Mouse (Mus musculus) thymus, postnatal 0 days (tissue): ENCODE results near the gene Gm9936. TPM values are rescaled to one million over a fixed set of nuclear protein-coding genes. Genes with fewer than 3 reads are reported as not detected.
"Not testable (repeated sequence)": the region's sequence is repeated elsewhere in the genome, so short reads cannot be mapped to it uniquely, and the experiment has no call there.

Experiments used
- DNase-seq: peaks from one replicate; pipeline ENCODE4 v3.0.0-alpha.2; 2015; ENCODE audit warnings: low spot score
- polyA plus RNA-seq: library from polyadenylated mRNA; unstranded; fragments of >200 nt; fragmentation: Nextera tagmentation; extraction: Ambion mirVana; gene quantifications from 2 replicates; pipeline ENCODE4 v1.2.1, GENCODE M21; 2015

The Gm9936 gene
- polyA plus RNA-seq, result not detected in 2 replicates

DNA sequence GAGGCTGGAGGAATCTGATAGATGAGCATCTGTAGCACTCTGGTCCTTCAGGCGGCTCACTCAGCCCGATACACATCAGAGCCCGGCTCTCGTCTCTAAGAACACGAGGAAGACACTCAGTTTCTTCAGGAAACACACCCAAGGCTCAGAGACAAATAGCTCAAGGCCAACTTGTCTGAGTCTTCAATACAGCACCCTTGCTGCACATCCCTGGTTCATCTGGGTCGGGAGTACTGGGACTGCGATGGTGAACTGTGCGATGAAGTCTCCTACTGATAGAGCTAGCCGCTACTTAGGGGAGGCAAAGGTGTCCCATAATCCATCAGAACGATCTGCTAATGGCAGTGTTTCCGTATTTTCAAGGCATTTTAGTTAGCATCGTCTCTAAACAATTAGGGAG lies at the start of gene Gm9936:
TSS of gene Gm9936 (minus strand) at position 101 of the 400 bp plus-strand sequence.
- DNase-seq, result no peak

DNA sequence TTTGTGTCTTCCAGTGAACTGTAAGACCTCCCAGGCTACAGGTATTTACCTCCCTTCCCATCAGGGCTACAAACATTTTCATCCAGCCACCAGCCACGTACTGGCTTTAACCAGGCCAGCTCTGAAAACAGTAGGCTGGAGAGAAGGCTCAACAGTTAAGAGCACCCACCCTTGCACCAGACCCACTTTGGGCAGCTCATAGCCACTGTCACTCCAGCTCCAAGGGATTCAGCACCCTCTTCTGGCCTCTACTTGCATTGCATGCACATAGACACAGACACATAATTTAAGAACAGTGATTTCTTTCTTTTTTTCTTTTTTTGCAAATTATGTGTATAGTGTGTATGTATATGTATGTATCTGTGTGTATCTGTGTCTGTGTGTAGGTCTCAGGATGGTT lies 43.9 kb upstream of the Gm9936 start:
- peak; percentile 57 for DNase-seq

DNA sequence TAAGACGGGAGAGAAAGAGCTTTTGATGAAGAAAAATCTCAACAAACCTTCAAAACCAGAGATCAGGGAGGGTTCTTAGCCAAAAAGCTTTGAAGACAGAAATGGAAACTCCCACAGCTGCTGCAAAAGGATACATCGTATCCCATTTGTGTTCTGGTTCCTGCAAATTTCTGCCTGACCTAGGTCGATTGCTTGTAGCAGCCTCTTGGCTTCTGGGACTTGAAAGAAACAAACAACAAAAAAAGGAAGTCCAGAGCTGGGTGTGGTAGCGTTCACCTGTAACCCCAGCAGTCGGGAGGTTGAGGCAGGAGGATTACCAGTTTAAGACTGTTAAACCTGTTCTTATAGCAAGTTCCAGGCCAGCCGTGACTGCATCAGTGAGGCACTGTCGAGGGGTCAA lies 40.4 kb upstream of the Gm9936 start:
- no peak for DNase-seq

DNA sequence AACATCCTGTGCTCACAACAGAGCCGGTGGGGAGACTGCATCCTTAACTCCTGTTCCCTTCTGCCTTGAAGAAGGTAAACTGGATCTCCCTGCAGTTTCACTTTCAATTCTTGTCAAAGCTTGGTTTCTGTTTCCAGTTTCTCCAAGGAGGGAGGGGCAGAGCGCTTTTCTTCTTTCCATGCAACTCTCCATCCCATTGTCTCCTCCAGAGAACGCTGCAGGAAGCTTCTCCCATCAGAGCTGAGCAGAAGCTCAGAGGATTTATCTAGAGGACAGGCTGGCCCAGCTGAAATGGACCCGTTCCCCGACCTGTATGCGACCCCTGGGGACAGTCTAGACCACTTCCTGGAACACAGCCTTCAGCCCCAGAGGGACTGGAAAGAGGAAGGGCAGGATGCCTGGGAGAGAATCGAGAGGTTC lies 38.9 kb upstream of the Gm9936 start:
- DNase-seq, result peak; percentile 72

DNA sequence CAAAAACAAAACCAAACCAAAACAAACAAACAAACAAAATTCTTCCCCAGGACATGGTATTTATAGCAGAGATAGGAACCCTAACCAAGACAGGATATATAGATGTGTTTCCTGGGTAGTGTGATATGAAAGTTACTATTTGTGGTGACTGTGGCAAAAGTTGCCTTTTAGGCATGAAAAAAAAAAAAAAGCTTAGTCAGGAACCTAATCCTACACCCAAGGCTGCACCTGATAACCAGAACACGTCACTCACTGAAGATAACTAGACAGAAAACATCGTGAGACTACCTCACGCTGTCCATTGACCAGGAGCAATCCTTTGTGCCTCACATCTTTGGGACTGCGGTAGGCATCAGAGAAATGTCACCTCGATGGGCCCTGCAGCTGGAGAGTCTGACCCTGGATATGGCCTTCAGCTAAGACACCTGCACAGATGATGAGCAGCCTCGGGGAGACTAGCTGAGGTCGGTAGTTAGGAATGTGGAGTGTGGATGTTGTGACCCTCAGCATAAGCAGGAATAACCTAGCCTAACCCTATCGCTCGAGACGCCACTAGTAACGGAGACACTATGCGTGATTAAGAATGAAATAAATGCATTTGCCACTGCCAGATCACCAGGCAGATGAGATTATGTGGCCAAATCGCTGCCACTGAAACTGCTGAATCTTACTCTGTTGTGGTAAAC lies 38.3 kb upstream of the Gm9936 start, which contains the start of gene Oasl2:
TSS of gene Oasl2 (plus strand) at position 249 of the 686 bp plus-strand sequence.
- peak; percentile 30 for DNase-seq

DNA sequence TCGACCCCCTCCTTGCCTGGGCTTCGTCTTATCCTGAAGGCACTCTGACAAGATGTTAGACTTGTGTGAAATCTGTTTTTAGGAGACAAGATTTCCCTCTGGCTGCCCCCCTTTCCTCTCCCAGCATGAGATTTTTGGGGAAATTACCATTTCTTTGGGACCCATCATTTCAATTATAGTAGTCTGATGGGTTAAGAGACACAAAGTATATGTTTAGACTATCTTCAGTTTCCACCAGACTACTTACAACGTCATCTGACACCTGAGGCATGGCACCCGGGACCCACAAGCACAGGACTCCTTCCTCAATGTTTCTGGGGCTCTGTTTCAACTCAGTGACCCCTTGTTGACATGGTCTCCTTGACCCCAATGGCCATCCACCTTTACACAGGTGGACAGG lies 37.1 kb upstream of the Gm9936 start:
- no peak for DNase-seq

DNA sequence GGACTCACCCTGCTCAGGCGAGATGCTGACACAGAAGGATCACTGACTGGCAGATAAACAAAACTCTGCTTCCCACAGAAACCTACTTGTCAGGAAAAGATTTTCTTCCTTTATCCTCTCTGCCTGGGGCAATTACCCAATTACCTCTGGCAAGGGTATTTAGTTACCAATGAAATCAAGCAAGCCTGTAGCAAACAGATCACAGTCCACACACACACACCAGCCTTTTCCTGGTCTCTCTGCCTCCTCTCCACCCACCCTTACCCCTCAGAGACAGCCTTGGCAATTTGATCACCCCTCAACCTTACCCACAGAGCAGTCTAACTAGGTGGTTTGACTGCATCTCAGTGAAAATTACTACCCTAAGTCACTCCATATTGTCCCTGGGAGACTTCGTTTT lies 30.5 kb upstream of the Gm9936 start:
- no peak for DNase-seq

DNA sequence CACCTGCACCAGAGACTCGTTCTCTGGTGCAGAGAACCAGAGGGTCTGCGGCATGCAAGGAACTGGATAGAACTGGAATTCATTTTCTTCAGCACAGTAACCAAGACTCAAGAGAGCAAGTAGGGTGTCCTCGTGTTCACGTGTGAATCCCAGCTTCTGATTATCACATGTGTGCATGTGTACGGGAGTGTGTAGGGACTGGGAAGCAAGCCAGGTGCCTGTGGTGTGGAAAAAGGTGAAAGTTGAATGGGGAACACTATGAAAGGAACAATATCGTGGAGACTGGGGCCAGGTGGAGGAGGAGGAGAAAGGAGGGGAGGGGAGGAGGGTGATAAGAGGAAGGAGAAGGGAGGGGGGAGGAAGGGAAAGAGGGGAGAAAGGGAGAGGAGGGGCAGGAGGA lies 28.3 kb upstream of the Gm9936 start:
- DNase-seq, result no peak

DNA sequence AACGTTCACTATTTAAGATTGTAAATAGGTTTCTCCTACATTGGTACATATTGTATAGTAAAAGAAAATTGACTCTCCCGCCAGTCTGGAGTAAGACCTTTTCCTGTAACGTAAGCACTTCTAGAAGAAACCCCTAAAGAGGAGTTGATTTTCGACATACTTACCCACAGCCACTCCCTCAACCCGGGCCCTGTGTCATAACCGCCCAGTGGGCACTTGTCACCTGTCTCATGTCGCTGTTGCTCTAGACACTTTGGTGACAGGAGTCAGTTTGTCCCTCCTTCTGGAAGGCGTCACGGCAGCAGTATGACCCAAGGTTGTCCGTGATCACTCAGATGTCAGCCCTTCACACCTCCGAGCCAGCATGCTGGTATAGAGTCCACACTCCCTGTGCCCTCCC lies 24.5 kb upstream of the Gm9936 start:
- DNase-seq, result no peak

DNA sequence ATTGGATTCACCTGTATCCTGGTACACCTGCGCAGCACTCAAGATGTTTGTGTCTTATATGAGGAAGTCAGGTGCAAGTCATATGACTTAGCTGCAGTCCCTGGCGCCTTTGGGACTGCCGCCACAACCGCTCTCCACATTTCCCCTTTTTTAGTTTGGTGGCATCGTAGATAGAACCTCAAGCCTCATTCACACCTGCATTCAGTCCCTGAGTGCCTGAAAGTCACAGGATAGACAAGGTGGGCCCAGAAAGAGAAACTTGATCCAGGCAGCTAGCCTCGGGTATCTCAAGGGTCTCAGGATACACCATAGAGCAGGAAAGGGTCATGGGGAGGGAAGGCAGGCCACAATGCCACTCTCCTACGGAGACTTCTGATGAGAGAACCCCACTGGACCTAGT lies 23.8 kb upstream of the Gm9936 start:
- DNase-seq, result peak; percentile 4

DNA sequence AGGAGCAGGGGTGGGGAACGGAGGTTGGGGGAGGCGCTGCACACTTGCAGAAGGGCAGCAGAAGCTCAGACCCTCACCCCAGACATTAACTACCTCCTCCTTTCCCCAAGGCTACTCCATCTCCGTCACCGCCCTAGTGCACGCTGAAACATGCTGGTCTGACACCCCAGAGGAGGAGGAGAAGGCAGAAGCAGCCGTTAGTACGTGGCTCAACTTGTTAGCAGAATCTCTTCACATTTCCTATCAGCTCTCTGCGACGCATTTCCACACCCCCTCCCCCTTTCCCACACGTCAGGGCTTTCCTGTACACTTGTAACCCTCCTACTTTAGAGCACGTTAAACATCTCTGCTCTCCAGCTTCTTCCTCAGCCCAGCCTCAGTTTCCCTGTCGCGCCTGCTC lies 20.9 kb upstream of the Gm9936 start:
- DNase-seq, result no peak

DNA sequence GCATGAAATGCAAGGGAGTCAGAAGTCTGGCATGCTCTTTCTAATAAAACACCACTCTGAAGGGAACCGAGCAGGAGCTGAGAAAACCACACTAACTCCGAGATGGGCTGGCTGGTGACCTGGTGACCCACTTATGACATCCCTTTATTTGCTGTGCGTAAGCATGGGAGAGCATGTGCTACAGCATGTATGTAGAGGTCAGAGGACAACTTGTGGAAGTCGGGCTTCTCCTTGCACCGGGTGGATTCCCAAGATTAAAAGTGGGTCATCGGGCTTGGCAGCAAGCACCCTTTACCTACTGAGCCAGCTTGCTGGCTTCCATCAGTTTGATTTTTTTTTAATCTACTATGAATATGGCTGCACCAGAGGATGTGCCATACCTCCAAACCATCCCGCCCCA lies 19.0 kb upstream of the Gm9936 start:
- no peak for DNase-seq

DNA sequence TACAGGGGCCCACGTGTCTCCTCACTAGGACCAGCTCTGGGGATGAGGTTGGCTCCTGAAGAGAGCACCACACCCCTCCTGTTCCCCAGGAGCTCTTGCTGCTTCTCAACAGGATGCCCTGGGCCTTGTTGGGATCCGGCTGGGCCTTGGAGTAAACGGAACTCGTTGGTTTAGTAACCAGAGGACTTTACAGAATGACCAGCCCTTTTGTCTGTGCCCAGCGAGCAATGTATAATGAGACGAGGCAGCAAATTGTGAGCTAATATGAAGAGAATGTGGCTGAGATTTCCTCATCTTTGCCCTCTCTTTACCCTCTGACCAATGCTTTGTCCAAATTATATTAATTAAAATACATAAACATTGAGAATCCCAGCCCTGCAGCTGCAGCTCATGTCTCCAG lies 17.8 kb upstream of the Gm9936 start:
- DNase-seq, result no peak

DNA sequence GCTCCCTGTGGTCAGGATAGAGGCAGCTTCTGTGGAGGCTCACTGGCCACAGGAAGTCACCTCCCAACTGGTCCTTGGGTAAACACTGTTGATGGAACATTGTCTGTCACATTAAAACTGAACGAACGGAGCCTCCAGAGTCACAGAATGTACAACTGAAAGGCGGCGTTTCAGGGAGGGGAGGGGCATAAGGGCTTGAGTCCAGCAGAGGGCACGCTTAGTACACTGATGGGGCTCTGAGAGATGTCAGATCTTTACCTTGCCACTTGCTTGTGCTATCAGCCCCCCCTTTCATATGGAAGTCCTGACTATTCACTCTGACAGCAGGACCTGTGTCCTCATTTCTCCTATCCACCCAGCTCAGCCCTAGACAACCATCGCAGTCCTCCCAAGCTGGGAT lies 17.4 kb upstream of the Gm9936 start:
- no peak for DNase-seq

DNA sequence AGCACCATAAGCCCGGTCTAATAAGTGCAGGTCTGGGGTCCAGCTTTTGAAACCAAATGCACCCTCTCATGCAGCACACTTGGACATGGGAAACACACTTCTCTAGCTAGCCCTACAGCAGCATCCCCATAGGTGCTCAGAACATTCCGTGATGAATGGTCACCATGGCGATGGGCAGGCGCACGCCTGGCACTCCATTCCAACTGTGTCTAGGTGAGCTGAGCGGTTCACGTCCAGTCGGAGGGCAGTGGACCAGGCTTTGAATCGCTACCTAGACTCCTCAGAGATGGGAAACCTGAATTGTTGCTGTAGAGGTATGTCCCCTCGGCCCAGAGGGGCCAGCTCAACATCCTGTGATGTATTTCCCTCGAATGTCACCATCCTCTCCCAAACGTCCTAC lies 6.8 kb upstream of the Gm9936 start:
- no peak for DNase-seq

DNA sequence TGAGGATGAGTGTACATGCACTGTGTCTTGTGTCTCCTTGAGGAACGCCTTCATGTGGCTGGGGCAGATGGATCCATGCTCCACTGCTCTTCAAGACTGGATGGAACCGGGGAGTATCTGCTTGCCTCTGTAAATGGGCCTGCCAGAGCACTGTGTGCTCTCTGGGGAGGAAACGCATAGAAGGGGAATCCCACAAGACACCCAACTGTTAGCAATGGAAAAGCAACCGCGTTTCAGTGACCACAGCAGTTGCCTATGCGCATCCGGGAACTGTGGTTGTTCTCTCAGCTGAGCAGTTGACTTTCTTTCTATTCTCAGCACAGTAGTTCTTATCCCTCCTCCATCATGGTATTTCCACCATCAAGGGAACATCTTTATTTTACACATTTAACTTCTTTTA lies 6.3 kb upstream of the Gm9936 start:
- DNase-seq, result peak; percentile 12

DNA sequence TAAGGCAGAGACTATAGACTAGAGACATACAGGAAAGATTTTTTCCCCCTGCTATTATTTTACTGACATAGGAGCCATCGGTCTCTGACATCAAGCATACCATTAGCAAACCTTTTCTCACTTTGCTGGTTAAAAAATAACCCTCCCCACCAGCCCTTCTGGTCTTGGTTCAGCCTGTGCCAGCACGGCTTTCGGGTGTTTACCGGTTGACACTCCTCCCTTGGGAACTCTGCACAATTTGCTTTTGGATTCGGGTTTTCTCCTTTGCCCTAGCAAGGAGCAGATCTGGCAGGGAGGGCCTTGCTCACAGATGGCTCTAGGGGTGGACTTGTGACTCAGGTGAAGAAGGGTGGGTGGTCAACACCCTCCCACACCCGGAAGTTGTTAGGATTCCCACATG lies 3.2 kb upstream of the Gm9936 start:
- DNase-seq, result no peak

DNA sequence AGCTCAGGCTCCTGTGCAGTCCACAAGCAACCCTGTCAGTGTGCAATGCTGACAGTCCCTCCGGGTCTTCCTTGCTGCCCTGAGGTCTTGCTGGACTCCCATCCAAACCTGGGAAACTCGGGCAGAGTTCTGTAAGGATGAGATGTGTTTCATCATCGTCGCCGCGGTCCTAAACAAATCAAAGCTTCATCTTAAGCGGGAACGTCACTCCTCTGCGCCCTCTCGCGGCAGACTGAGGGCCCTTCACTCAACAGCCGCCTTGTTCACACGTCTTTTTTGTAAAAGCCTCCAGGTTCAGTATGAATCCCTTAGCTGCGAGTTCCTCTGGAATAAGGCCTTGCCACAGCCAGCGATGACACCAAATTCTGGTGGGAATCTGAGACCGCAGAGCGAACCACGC lies 771 bp upstream of the Gm9936 start:
- peak; percentile 79 for DNase-seq

DNA sequence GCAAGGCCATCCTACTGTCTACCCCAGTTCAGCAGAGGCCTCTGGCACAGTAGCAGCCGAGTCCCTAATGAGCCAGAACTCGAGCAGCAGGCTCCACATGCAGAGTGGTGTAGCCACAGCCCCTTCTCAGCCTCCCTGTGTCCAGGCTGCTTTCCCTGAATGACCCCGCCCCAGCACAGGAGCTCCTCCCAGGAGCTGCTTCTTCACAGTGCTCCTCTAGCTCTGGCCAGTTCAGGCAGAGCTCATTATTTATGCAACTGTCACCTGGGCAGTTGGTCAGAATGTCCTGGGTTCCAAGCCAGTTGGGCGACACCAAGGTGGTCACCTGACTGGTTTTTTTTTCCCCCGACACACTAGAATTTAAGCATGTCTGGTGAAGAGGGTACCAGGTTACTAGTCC lies 5.1 kb downstream of the Gm9936 start, which contains the start of gene 4930519G04Rik:
TSS of gene 4930519G04Rik (plus strand) at position 301 of the 400 bp plus-strand sequence.
- DNase-seq, result not testable (repeated sequence)

DNA sequence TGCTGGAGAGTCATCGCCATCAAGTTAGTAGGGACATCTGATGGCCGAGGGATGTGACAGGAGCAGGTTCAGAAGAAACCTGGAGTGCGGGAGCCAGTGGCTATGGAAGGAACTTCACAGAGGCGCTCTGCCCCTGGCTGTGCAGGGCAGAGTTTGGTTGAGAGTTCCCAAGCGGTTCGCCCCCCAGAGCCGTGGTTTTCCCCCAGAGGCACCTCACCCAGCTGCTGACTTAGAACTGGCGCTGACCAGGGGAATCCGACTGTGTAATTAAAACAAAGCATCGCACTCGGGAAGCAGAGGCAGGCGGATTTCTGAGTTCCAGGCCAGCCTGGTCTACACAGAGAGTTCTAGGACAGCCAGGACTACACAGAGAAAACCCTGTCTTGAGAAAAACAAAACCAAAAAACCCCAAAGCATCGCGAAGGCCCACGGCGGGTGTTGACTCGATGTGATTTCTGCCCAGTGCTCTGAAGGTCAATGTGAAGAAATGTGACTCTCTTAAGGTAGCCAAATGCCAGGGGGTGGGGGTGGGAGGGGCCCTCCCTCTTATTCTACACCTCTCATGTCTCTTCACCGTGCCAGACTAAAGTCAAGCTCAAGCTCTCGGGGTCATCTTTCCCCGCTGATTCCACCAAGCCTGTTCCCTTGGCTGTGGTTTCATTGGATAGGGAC lies 6.8 kb downstream of the Gm9936 start:
- no peak for DNase-seq

DNA sequence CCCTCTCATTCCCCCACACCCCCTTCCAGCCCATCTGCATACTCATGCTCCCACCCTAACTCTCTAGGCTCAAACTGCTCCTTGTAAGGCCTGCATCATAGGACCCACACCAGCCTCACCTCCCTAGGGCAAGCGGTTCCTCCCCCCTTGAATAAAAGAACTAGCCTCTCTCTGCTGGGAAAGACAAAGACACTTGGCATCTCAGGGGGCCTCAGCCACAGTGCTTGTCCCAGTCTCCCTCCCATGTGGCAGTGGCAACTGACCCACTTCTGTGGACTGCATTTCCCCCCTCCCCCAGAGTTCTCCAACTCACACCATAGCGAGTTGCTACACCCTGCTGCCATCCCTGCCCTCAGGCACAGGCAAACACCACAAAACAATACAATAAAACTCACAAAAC lies 14.1 kb downstream of the Gm9936 start:
- DNase-seq, result not testable (repeated sequence)

DNA sequence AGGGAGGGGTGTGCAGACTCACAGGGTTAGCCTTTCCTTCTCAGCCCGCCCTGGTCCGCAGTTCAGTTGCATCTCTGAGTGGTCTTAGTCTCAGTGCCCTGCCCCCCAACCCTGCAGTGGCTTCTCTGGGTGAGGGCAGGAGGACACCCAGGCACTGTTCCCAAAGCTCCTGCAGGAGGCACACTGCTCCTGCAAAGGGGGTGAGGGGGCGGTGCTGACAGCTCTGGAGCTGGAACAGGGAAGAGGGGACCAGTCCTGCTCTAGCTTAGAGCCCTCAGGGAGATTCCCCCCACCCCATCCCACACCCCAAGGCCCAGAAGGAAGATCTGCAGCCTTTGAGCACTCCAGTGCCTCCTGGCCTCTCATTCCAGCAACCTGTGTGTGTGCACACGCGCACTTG lies 15.8 kb downstream of the Gm9936 start:
- DNase-seq, result no peak

DNA sequence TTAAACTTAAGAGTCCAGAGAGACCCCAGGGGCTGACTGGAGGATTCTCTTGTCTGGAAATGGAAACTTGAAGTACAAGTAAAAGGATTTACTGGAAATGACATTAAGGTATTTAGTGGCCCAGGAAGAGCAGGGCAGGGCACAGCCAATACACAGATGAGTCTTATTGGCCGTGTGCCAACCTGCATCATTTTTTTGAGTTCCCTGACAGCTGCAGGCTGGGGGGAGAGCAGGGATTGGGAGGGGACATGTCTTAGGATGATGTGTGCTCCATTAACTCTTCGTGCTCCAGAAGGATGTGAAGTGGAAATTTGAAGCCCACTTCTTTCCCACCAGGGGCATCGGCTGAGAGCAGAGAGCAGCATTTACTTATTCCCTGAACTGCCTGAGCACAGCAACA lies 16.3 kb downstream of the Gm9936 start:
- not testable (repeated sequence) for DNase-seq
